Mouse (Mus musculus) limb, embryonic 13.5 days (tissue): Measurements from ENCODE around the gene Rpf1. TPM values are rescaled to one million over a fixed set of nuclear protein-coding genes. Genes with fewer than 3 reads are reported as not detected.

Experiments
- ATAC-seq: fragments of 200-750 bp; cut with Nextera tagmentation; 2 replicates; pipeline ENCODE4 v1.8.0; 2017; ENCODE audit warnings: low read depth, moderate number of reproducible peaks, moderate TSS enrichment; ENCODE audit not compliant: low FRiP score
- H3K27ac ChIP-seq: fragments of 300-500 bp; sonication (generic); 2 replicates; pipeline ENCODE4 v1.5.1; 2015; ENCODE audit warnings: inconsistent platforms, mild to moderate bottlenecking, moderate library complexity
- H3K27me3 ChIP-seq: fragments of 300-500 bp; sonication (generic); 2 replicates; pipeline ENCODE4 v1.6.1; 2015; ENCODE audit warnings: mild to moderate bottlenecking, inconsistent platforms
- H3K36me3 ChIP-seq: fragments of 300-500 bp; sonication (generic); 2 replicates; pipeline ENCODE4 v1.6.1; 2015; ENCODE audit warnings: inconsistent platforms, mild to moderate bottlenecking, moderate library complexity
- H3K4me1 ChIP-seq: fragments of 300-500 bp; sonication (generic); 2 replicates; pipeline ENCODE4 v1.6.1; 2015; ENCODE audit warnings: inconsistent platforms
- H3K4me2 ChIP-seq: fragments of 300-500 bp; sonication (generic); replicated peaks from 2 replicates; pipeline ENCODE4 v1.6.1; 2015; ENCODE audit warnings: inconsistent platforms, mild to moderate bottlenecking, moderate library complexity
- H3K4me3 ChIP-seq: fragments of 300-500 bp; sonication (generic); 2 replicates; pipeline ENCODE4 v1.5.1; 2015; ENCODE audit warnings: moderate library complexity, mild to moderate bottlenecking, inconsistent platforms
- H3K9ac ChIP-seq: fragments of 300-500 bp; sonication (generic); 2 replicates; pipeline ENCODE4 v1.6.1; 2015; ENCODE audit warnings: mild to moderate bottlenecking, inconsistent platforms
- H3K9me3 ChIP-seq: fragments of 300-500 bp; sonication (generic); 2 replicates; pipeline ENCODE4 v1.6.1; 2016; ENCODE audit warnings: inconsistent platforms
- WGBS: fragments of 180-500 bp; shearing (Covaris S2); methylation state at CpG from one replicate; pipeline ENCODE4 v1.1.7; 2015; 5-methylcytosine and 5-hydroxymethylcytosine counted together
- polyA plus RNA-seq: library from polyadenylated mRNA; unstranded; fragments of >200 nt; fragmentation: Nextera tagmentation; extraction: Ambion mirVana; gene quantifications from 2 replicates; pipeline ENCODE4 v1.2.1, GENCODE M21; 2015

Rpf1 gene
- polyA plus RNA-seq, 1 experiment from 2014 or later, result 52.8 TPM

GRCm38 (mm10) chr3:146554816-146555215 lies 33.6 kb upstream of the Rpf1 start:
- WGBS, result 87% methylated on average over 7 of the region's 7 CpGs
- no peak overlapping the region for H3K4me2 ChIP-seq

GRCm38 (mm10) chr3:146543632-146544031 lies 22.4 kb upstream of the Rpf1 start:
- no peaks in the 10 kb centered on the region for H3K36me3 ChIP-seq
- WGBS, result 24% methylated on average over 1 of the region's 1 CpGs
- no peaks in the 10 kb centered on the region for H3K4me1 ChIP-seq
- H3K4me2 ChIP-seq, result no peak overlapping the region
- 0 out of 2 replicates have a peak, but pooled peaks cover 3% of the 10 kb centered on the region for H3K9me3 ChIP-seq
- H3K4me3 ChIP-seq, result no peak overlapping the region
- no peak overlapping the region for H3K27ac ChIP-seq
- no peak for ATAC-seq
- no peak overlapping the region for H3K9ac ChIP-seq
- H3K27me3 ChIP-seq, result no peaks in the 10 kb centered on the region

More at GRCm38 (mm10) chr3:146554816-146555215, 33.6 kb upstream of the Rpf1 start:
- Histone ChIP-seq H3K27me3 (no peaks in the 10 kb centered on the region), H3K4me1 (no peaks in the 10 kb centered on the region), H3K27ac (no peak overlapping the region), H3K4me3 (no peak overlapping the region), H3K36me3 (no peaks in the 10 kb centered on the region), H3K9ac (no peak overlapping the region), H3K9me3 (no peaks in the 10 kb centered on the region)
- ATAC-seq, result no peak

- WGBS, result 69% methylated on average over 4 of the region's 4 CpGs
- no peak for ATAC-seq
- no peak overlapping the region for H3K9ac ChIP-seq
- H3K27ac ChIP-seq, result no peak overlapping the region
- H3K4me3 ChIP-seq, result no peak overlapping the region
- 0 out of 2 replicates have a peak, but pooled peaks cover 3% of the 10 kb centered on the region for H3K9me3 ChIP-seq
- no peak overlapping the region for H3K4me2 ChIP-seq
- no peaks in the 10 kb centered on the region for H3K4me1 ChIP-seq
- H3K27me3 ChIP-seq, result no peaks in the 10 kb centered on the region
- no peaks in the 10 kb centered on the region for H3K36me3 ChIP-seq
Measured at GRCm38 (mm10) chr3:146540521-146541273, 19.5 kb upstream of the Rpf1 start.

GRCm38 (mm10) chr3:146534986-146535385 lies 13.8 kb upstream of the Rpf1 start:
- no peak for ATAC-seq
- no peaks in the 10 kb centered on the region for H3K4me1 ChIP-seq
- H3K4me2 ChIP-seq, result no peak overlapping the region
- no peaks in the 10 kb centered on the region for H3K27me3 ChIP-seq
- H3K9ac ChIP-seq, result no peak overlapping the region
- no peaks in the 10 kb centered on the region for H3K9me3 ChIP-seq
- 62% methylated on average over 6 of the region's 6 CpGs for WGBS
- H3K4me3 ChIP-seq, result no peak overlapping the region
- no peaks in the 10 kb centered on the region for H3K36me3 ChIP-seq
- no peak overlapping the region for H3K27ac ChIP-seq

- H3K9me3 ChIP-seq, result no peaks in the 10 kb centered on the region
- WGBS, result 51% methylated on average over 2 of the region's 2 CpGs
- no peaks in the 10 kb centered on the region for H3K36me3 ChIP-seq
- no peak for ATAC-seq
- no peak overlapping the region for H3K4me3 ChIP-seq
- no peak overlapping the region for H3K27ac ChIP-seq
- H3K4me1 ChIP-seq, result no peaks in the 10 kb centered on the region
- H3K27me3 ChIP-seq, result no peaks in the 10 kb centered on the region
- no peak overlapping the region for H3K4me2 ChIP-seq
- H3K9ac ChIP-seq, result no peak overlapping the region
Measured at GRCm38 (mm10) chr3:146528335-146528734, 7.1 kb upstream of the Rpf1 start.

- no peaks in the 10 kb centered on the region for H3K9me3 ChIP-seq
- peak overlapping the region; percentile 71 for H3K4me3 ChIP-seq
- peaks cover 21% of the 10 kb centered on the region for H3K36me3 ChIP-seq
- no peak for ATAC-seq
- no peaks in the 10 kb centered on the region for H3K27me3 ChIP-seq
- H3K4me2 ChIP-seq, result peak overlapping the region; percentile 76
- peaks cover 6% of the 10 kb centered on the region; the same call in 1 of the 2 replicates for H3K4me1 ChIP-seq
- peak overlapping the region; percentile 96 for H3K27ac ChIP-seq
- peak overlapping the region; percentile 81 for H3K9ac ChIP-seq
- WGBS, result 12% methylated on average over 8 of the region's 8 CpGs
Measured at GRCm38 (mm10) chr3:146521652-146522020, 407 bp upstream of the Rpf1 start.

GRCm38 (mm10) chr3:146520226-146520797 lies 917 bp downstream of the Rpf1 start:
- H3K27me3 ChIP-seq, result no peaks in the 10 kb centered on the region
- no peak; the same call in none of the 2 replicates for ATAC-seq
- 40% methylated on average over 5 of the region's 5 CpGs for WGBS

GRCm38 (mm10) chr3:146506711-146507110 lies 14.5 kb downstream of the Rpf1 start:
- 93% methylated on average over 7 of the region's 7 CpGs for WGBS
- no peak overlapping the region for H3K9ac ChIP-seq
- H3K27me3 ChIP-seq, result no peaks in the 10 kb centered on the region
- no peaks in the 10 kb centered on the region; the same call in 1 of the 2 replicates for H3K9me3 ChIP-seq
- H3K4me1 ChIP-seq, result peaks cover 9% of the 10 kb centered on the region
- no peak for ATAC-seq
- H3K27ac ChIP-seq, result no peak overlapping the region
- H3K4me2 ChIP-seq, result no peak overlapping the region
- H3K4me3 ChIP-seq, result no peak overlapping the region
- H3K36me3 ChIP-seq, result peaks cover 69% of the 10 kb centered on the region

More at GRCm38 (mm10) chr3:146520226-146520797, 917 bp downstream of the Rpf1 start:
- peak overlapping the region; percentile 81 for H3K9ac ChIP-seq
- H3K27ac ChIP-seq, result peak overlapping the region; percentile 96; the same call in 1 of the 2 replicates
- H3K9me3 ChIP-seq, result no peaks in the 10 kb centered on the region
- peak overlapping the region; percentile 76 for H3K4me2 ChIP-seq
- peak overlapping the region; percentile 71 for H3K4me3 ChIP-seq
- H3K36me3 ChIP-seq, result peaks cover 26% of the 10 kb centered on the region
- peaks cover 6% of the 10 kb centered on the region; the same call in 1 of the 2 replicates for H3K4me1 ChIP-seq

- ATAC-seq, result no peak
- Histone ChIP-seq H3K4me3 (peak overlapping the region; percentile 63), H3K4me2 (peak overlapping the region; percentile 82), H3K9me3 (no peaks in the 10 kb centered on the region), H3K36me3 (peaks cover 26% of the 10 kb centered on the region), H3K4me1 (peaks cover 25% of the 10 kb centered on the region), H3K9ac (peak overlapping the region; percentile 87), H3K27me3 (no peaks in the 10 kb centered on the region), H3K27ac (no peak overlapping the region)
- WGBS, result 51% methylated on average over 5 of the region's 5 CpGs
Measured at GRCm38 (mm10) chr3:146501601-146502123, 19.6 kb downstream of the Rpf1 start.

GRCm38 (mm10) chr3:146500810-146501201 lies 20.4 kb downstream of the Rpf1 start:
- peak overlapping the region; percentile 87 for H3K9ac ChIP-seq
- 9% methylated on average over 5 of the region's 5 CpGs for WGBS

GRCm38 (mm10) chr3:146500003-146500809 lies 21.0 kb downstream of the Rpf1 start:
- WGBS, result under 1% methylated on average over 55 of the region's 57 CpGs
- Histone ChIP-seq H3K27ac (peak overlapping the region; percentile 93), H3K9ac (peak overlapping the region; percentile 87), H3K27me3 (no peaks in the 10 kb centered on the region), H3K9me3 (no peaks in the 10 kb centered on the region), H3K4me3 (peak overlapping the region; percentile 63), H3K4me2 (peak overlapping the region; percentile 82), H3K36me3 (peaks cover 13% of the 10 kb centered on the region), H3K4me1 (peaks cover 25% of the 10 kb centered on the region)
- ATAC-seq, result peak; percentile 84

More at GRCm38 (mm10) chr3:146500810-146501201, 20.4 kb downstream of the Rpf1 start:
- Histone ChIP-seq H3K36me3 (peaks cover 18% of the 10 kb centered on the region), H3K4me1 (peaks cover 25% of the 10 kb centered on the region), H3K4me2 (peak overlapping the region; percentile 82), H3K4me3 (peak overlapping the region; percentile 63), H3K27ac (0 out of 2 replicates have a peak overlapping the region, but pooled peaks have one; percentile 93), H3K9me3 (no peaks in the 10 kb centered on the region), H3K27me3 (no peaks in the 10 kb centered on the region)
- ATAC-seq, result no peak
